Mouse (Mus musculus): ENCODE measurements around the gene Gm14124. TPM values are rescaled to one million over a fixed set of nuclear protein-coding genes. Genes with fewer than 3 reads are reported as not detected.
A peak's percentile ranks its signal among the peaks of the same experiment; 100 is the strongest.
"Not testable (repeated sequence)": the region's sequence is repeated elsewhere in the genome, so short reads cannot be mapped to it uniquely, and the experiment has no call there.

The Gm14124 gene
- not detected in 2 replicates for polyA plus RNA-seq (2016; fragmentation: Nextera tagmentation; extraction: Ambion mirVana)

- H3K4me3 ChIP-seq; H3K4me1 ChIP-seq (replicated peaks); H3K27ac ChIP-seq; H3K27me3 ChIP-seq (ENCODE audit: insufficient read depth, poor library complexity, severe bottlenecking); H3K36me3 ChIP-seq; DNase-seq (ENCODE audit: low spot score); H3K9me3 ChIP-seq: not testable (repeated sequence)
- WGBS: 81% methylated on average over 4 of the region's 4 CpGs
Measured at GRCm38 (mm10) chr2:150257291-150257690, at the start of gene Gm14124. Gene Gm14124 (plus strand): TSS chr2:150257517.

- not testable (repeated sequence) for H3K27me3 ChIP-seq (ENCODE audit: insufficient read depth, poor library complexity, severe bottlenecking); H3K9me3 ChIP-seq; H3K4me1 ChIP-seq (replicated peaks); H3K36me3 ChIP-seq
- peak; percentile 59 for DNase-seq (ENCODE audit: low spot score)
- 2% methylated on average over 15 of the region's 15 CpGs for WGBS
- peak within 1 kb of the TSS; percentile 75 for H3K27ac ChIP-seq
- peak within 1 kb of the TSS; percentile 54 for H3K4me3 ChIP-seq
Measured at GRCm38 (mm10) chr2:150217600-150218362, 39.5 kb upstream of the Gm14124 start, which contains the start of gene Zfp937. Gene Zfp937 (plus strand): TSS chr2:150218073.

GRCm38 (mm10) chr2:150218363-150218725 is 39.0 kb upstream of the Gm14124 start:
- Histone ChIP-seq H3K27ac (peak overlapping the region; percentile 75), H3K4me3 (peak overlapping the region; percentile 54)
- H3K9me3 ChIP-seq; DNase-seq (ENCODE audit: low spot score); H3K36me3 ChIP-seq; H3K27me3 ChIP-seq (ENCODE audit: insufficient read depth, poor library complexity, severe bottlenecking); H3K4me1 ChIP-seq (replicated peaks): not testable (repeated sequence)
- WGBS: 29% methylated on average over 4 of the region's 4 CpGs

- H3K9me3 ChIP-seq; H3K27me3 ChIP-seq (ENCODE audit: insufficient read depth, poor library complexity, severe bottlenecking); H3K36me3 ChIP-seq: not testable (repeated sequence)
Measured at GRCm38 (mm10) chr2:150223263-150223662, 34.1 kb upstream of the Gm14124 start.

GRCm38 (mm10) chr2:150243211-150243610 is 14.1 kb upstream of the Gm14124 start:
- H3K27ac ChIP-seq: no peak overlapping the region
- no peak for DNase-seq (ENCODE audit: low spot score)
- H3K36me3 ChIP-seq: peaks cover 29% of the 10 kb centered on the region
- no peak overlapping the region for H3K4me3 ChIP-seq
- no peaks in the 10 kb centered on the region for H3K27me3 ChIP-seq (ENCODE audit: insufficient read depth, poor library complexity, severe bottlenecking)
- WGBS: 84% methylated on average over 2 of the region's 2 CpGs
- H3K4me1 ChIP-seq (replicated peaks): no peaks in the 10 kb centered on the region
- peaks cover 49% of the 10 kb centered on the region for H3K9me3 ChIP-seq

More at GRCm38 (mm10) chr2:150223263-150223662, 34.1 kb upstream of the Gm14124 start:
- not testable (repeated sequence) for H3K4me3 ChIP-seq; H3K27ac ChIP-seq; H3K4me1 ChIP-seq (replicated peaks); DNase-seq (ENCODE audit: low spot score)

- H3K36me3 ChIP-seq; H3K9me3 ChIP-seq; H3K27ac ChIP-seq; H3K4me1 ChIP-seq (replicated peaks); H3K27me3 ChIP-seq (ENCODE audit: insufficient read depth, poor library complexity, severe bottlenecking); DNase-seq (ENCODE audit: low spot score); H3K4me3 ChIP-seq: not testable (repeated sequence)
- 69% methylated on average over 2 of the region's 2 CpGs for WGBS
Measured at GRCm38 (mm10) chr2:150255491-150255890, 1.8 kb upstream of the Gm14124 start, which contains the start of gene Gm21994. Gene Gm21994 (minus strand): TSS chr2:150255591.

- H3K27ac ChIP-seq; H3K4me3 ChIP-seq; H3K27me3 ChIP-seq (ENCODE audit: insufficient read depth, poor library complexity, severe bottlenecking); H3K9me3 ChIP-seq; DNase-seq (ENCODE audit: low spot score); H3K4me1 ChIP-seq (replicated peaks); H3K36me3 ChIP-seq: not testable (repeated sequence)
- WGBS: 74% methylated on average over 2 of the region's 2 CpGs
Measured at GRCm38 (mm10) chr2:150256861-150257260, 456 bp upstream of the Gm14124 start.

GRCm38 (mm10) chr2:150293669-150294068 is 36.4 kb downstream of the Gm14124 start:
- no peak for DNase-seq (ENCODE audit: low spot score)
- Histone ChIP-seq H3K4me1 (replicated peaks) (no peaks in the 10 kb centered on the region), H3K36me3 (no peaks in the 10 kb centered on the region), H3K27me3 (ENCODE audit: insufficient read depth, poor library complexity, severe bottlenecking) (no peaks in the 10 kb centered on the region), H3K4me3 (no peak overlapping the region), H3K9me3 (0 out of 2 replicates have a peak, but pooled peaks cover 8% of the 10 kb centered on the region), H3K27ac (no peak overlapping the region)
- 90% methylated on average over 6 of the region's 6 CpGs for WGBS

GRCm38 (mm10) chr2:150299096-150299495 is 41.8 kb downstream of the Gm14124 start:
- H3K4me3 ChIP-seq: no peak overlapping the region
- 0 out of 2 replicates have a peak, but pooled peaks cover 2% of the 10 kb centered on the region for H3K9me3 ChIP-seq
- no peak for DNase-seq (ENCODE audit: low spot score)
- WGBS: 58% methylated on average over 1 of the region's 1 CpGs
- no peaks in the 10 kb centered on the region for H3K4me1 ChIP-seq (replicated peaks)
- no peaks in the 10 kb centered on the region for H3K27me3 ChIP-seq (ENCODE audit: insufficient read depth, poor library complexity, severe bottlenecking)
- H3K27ac ChIP-seq: no peak overlapping the region
- no peaks in the 10 kb centered on the region for H3K36me3 ChIP-seq

- Histone ChIP-seq H3K4me3 (no peak overlapping the region), H3K9me3 (no peaks in the 10 kb centered on the region), H3K36me3 (no peaks in the 10 kb centered on the region), H3K27ac (no peak overlapping the region), H3K4me1 (replicated peaks) (0 out of 2 replicates have a peak, but pooled peaks cover 3% of the 10 kb centered on the region), H3K27me3 (ENCODE audit: insufficient read depth, poor library complexity, severe bottlenecking) (no peaks in the 10 kb centered on the region)
- DNase-seq (ENCODE audit: low spot score): no peak
- WGBS: 87% methylated on average over 10 of the region's 10 CpGs
Measured at GRCm38 (mm10) chr2:150307183-150307773, 50.0 kb downstream of the Gm14124 start.

- H3K4me1 ChIP-seq (replicated peaks); H3K27me3 ChIP-seq (ENCODE audit: insufficient read depth, poor library complexity, severe bottlenecking): not testable (repeated sequence)
- H3K9me3 ChIP-seq: peaks cover 20% of the 10 kb centered on the region
- 19% methylated on average over 19 of the region's 19 CpGs for WGBS
- peak overlapping the region; percentile 62 for H3K4me3 ChIP-seq
- H3K36me3 ChIP-seq: peaks cover 17% of the 10 kb centered on the region
- H3K27ac ChIP-seq: peak overlapping the region; percentile 86
- DNase-seq (ENCODE audit: low spot score): peak; percentile 85
Measured at GRCm38 (mm10) chr2:150310952-150311884, 53.9 kb downstream of the Gm14124 start.

- Histone ChIP-seq H3K4me1 (replicated peaks) (no peaks in the 10 kb centered on the region), H3K27ac (no peak overlapping the region), H3K27me3 (ENCODE audit: insufficient read depth, poor library complexity, severe bottlenecking) (no peaks in the 10 kb centered on the region), H3K36me3 (peaks cover 50% of the 10 kb centered on the region), H3K4me3 (no peak overlapping the region), H3K9me3 (peaks cover 63% of the 10 kb centered on the region)
- no peak for DNase-seq (ENCODE audit: low spot score)
Measured at GRCm38 (mm10) chr2:150316140-150316539, 58.8 kb downstream of the Gm14124 start.
